Mouse (Mus musculus): ENCODE data around the gene Egr2. TPM values are rescaled to one million over a fixed set of nuclear protein-coding genes. Genes with fewer than 3 reads are reported as not detected.

Egr2 gene
- polyA plus RNA-seq, 1 experiment from 2014 or later: not detected

DNA sequence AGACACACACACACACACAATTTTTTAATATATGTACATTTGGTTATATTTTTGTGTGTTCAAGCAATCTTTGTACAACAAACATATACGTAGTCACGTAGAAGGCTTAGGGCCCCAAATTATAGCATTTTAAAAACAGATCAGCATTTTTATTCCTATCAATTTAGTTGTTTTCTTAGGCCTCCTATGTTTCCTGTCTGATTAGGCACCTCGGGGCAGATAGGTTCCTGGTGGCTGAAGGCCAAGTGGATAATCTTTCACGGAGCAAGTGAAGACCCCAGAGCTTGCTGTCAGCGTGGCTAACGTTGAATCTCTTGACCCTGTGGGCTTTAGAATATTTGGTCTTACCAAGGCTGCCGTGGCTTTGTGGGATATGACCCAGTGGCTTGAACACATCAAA, 34.3 kb downstream of the Egr2 start:
- Histone ChIP-seq H3K4me3 (ENCODE audit: low read depth, low read length) (no peak overlapping the region), H3K4me2 (ENCODE audit: low read depth, low read length, severe bottlenecking) (no peak overlapping the region), H3K9me3 (ENCODE audit: control insufficient read depth, low read length) (no peaks in the 10 kb centered on the region), H3K4me1 (replicated peaks; ENCODE audit: control insufficient read depth, insufficient read depth, low read length) (no peaks in the 10 kb centered on the region), H3K9ac (ENCODE audit: low read length) (no peak overlapping the region), H3K27ac (ENCODE audit: low read depth, low read length) (no peak overlapping the region), H3K36me3 (ENCODE audit: control insufficient read depth, insufficient read depth, low read length) (no peaks in the 10 kb centered on the region), H3K27me3 (ENCODE audit: control insufficient read depth, insufficient read depth, low read length) (peaks cover 36% of the 10 kb centered on the region)
- DNase-seq (ENCODE audit: low spot score): no peak
- WGBS: 85% methylated on average over 7 of the region's 7 CpGs
- ATAC-seq (replicated peaks; ENCODE audit: low FRiP score): no peak

DNA sequence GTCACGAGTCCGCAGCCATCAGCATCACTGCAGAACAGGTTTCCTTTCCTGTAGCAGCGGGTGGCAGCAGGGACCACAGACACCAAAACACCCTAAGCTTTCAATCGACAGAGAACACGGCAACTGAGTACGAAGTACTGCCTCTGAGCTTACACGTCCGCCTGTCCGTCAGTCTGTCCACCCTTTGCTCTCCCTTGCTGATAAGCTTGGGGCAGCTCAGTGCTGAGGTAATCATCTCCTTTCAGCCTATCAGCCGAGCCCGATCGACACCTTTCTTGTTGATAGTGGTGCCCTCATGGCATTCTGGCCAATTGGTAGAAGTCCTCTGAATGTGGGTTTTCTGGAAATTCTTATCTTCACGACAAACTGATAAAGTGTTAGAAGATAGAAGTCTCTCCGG, 36.2 kb downstream of the Egr2 start:
- Histone ChIP-seq H3K27me3 (ENCODE audit: control insufficient read depth, insufficient read depth, low read length) (peaks cover 27% of the 10 kb centered on the region), H3K36me3 (ENCODE audit: control insufficient read depth, insufficient read depth, low read length) (no peaks in the 10 kb centered on the region), H3K27ac (ENCODE audit: low read depth, low read length) (no peak overlapping the region), H3K9ac (ENCODE audit: low read length) (no peak overlapping the region), H3K4me2 (ENCODE audit: low read depth, low read length, severe bottlenecking) (no peak overlapping the region), H3K4me3 (ENCODE audit: low read depth, low read length) (no peak overlapping the region), H3K9me3 (ENCODE audit: control insufficient read depth, low read length) (no peaks in the 10 kb centered on the region), H3K4me1 (replicated peaks; ENCODE audit: control insufficient read depth, insufficient read depth, low read length) (no peaks in the 10 kb centered on the region)
- ATAC-seq (replicated peaks; ENCODE audit: low FRiP score) (no peak), DNase-seq (ENCODE audit: low spot score) (no peak)
- WGBS: 94% methylated on average over 14 of the region's 14 CpGs

DNA sequence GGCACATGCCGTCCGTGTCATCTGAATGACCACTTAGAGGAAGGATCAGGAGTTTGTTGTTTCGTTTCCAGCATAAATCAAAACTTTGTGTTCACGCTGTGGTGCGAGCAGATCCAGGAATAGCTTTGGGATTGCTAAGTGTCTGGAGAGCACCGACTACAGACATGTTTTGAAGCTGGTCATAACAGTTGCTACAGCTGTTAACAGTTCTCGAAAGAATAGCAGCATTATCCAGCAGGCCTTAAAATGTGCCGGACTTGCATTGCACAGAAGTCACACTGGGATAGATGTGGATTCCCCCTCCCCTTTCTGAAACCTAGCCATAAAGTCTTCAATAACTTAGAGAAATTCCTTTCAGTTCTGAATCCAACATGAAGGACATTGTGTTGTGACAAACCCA, 38.0 kb downstream of the Egr2 start:
- H3K27me3 ChIP-seq (ENCODE audit: control insufficient read depth, insufficient read depth, low read length): peaks cover 15% of the 10 kb centered on the region
- no peak overlapping the region for H3K4me3 ChIP-seq (ENCODE audit: low read depth, low read length)
- no peak for ATAC-seq (replicated peaks; ENCODE audit: low FRiP score)

DNA sequence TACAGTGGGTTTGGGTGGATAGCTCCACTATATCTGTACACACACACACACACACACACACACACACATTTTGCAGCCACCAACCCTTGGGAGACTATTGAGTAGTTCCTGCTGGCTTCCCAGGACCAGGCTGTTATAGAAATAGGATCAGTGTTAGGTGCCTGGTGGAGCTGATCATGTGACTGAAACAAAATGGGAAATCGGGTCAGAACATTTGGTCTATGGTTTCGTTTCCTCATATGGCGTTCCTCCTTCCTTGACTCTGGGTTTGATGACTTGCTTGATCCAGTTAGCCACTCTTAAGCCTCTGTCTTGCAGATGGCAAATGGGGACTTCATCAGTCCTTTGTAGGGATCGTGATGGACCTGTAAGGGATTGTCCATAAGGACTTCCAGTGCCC, 44.6 kb downstream of the Egr2 start:
- WGBS: 89% methylated on average over 4 of the region's 4 CpGs
- no peak overlapping the region for H3K27ac ChIP-seq (ENCODE audit: low read depth, low read length)
- DNase-seq (ENCODE audit: low spot score) (no peak), ATAC-seq (replicated peaks; ENCODE audit: low FRiP score) (no peak)
- H3K9ac ChIP-seq (ENCODE audit: low read length): no peak overlapping the region
- H3K4me1 ChIP-seq (replicated peaks; ENCODE audit: control insufficient read depth, insufficient read depth, low read length): no peaks in the 10 kb centered on the region
- H3K4me3 ChIP-seq (ENCODE audit: low read depth, low read length): no peak overlapping the region
- H3K9me3 ChIP-seq (ENCODE audit: control insufficient read depth, low read length): no peaks in the 10 kb centered on the region
- H3K27me3 ChIP-seq (ENCODE audit: control insufficient read depth, insufficient read depth, low read length): no peaks in the 10 kb centered on the region
- H3K36me3 ChIP-seq (ENCODE audit: control insufficient read depth, insufficient read depth, low read length): no peaks in the 10 kb centered on the region
- H3K4me2 ChIP-seq (ENCODE audit: low read depth, low read length, severe bottlenecking): no peak overlapping the region

More for the DNA sequence above, 38.0 kb downstream of the Egr2 start:
- Histone ChIP-seq H3K27ac (ENCODE audit: low read depth, low read length) (no peak overlapping the region), H3K4me2 (ENCODE audit: low read depth, low read length, severe bottlenecking) (no peak overlapping the region), H3K9me3 (ENCODE audit: control insufficient read depth, low read length) (no peaks in the 10 kb centered on the region), H3K9ac (ENCODE audit: low read length) (no peak overlapping the region), H3K36me3 (ENCODE audit: control insufficient read depth, insufficient read depth, low read length) (no peaks in the 10 kb centered on the region), H3K4me1 (replicated peaks; ENCODE audit: control insufficient read depth, insufficient read depth, low read length) (no peaks in the 10 kb centered on the region)
- 78% methylated on average over 8 of the region's 8 CpGs for WGBS
- DNase-seq (ENCODE audit: low spot score): no peak

DNA sequence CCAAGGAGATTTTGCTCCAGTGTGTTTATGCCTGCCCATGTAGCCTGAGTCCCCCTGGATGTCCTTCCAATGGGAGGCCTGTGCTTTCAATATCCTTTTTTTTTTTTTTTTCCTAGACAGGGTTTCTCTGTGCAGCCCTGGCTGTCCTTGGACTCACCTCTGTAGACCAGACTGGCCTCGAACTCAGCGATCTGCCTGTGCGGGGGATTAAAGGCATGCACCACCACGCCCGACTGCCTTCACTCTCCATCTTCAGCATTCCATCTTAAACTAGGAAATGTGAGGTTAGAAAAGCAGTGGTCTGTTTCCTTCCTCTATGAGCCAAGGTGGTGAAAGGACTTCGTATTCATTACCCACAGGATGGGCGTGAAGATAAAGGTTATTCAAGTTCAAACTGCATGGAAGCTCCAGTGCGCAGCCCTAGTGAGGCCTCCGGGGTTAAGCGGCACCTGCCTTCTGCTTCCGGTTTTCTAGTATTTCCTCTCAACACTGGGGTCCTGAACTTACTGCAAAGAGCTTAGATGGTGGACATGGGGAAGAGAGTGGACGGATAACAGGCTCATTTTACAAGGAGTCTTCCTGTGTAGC, 46.5 kb downstream of the Egr2 start:
- Histone ChIP-seq H3K4me3 (ENCODE audit: low read depth, low read length) (no peak overlapping the region), H3K9me3 (ENCODE audit: control insufficient read depth, low read length) (no peaks in the 10 kb centered on the region), H3K36me3 (ENCODE audit: control insufficient read depth, insufficient read depth, low read length) (no peaks in the 10 kb centered on the region), H3K9ac (ENCODE audit: low read length) (no peak overlapping the region), H3K4me1 (replicated peaks; ENCODE audit: control insufficient read depth, insufficient read depth, low read length) (no peaks in the 10 kb centered on the region), H3K27me3 (ENCODE audit: control insufficient read depth, insufficient read depth, low read length) (no peaks in the 10 kb centered on the region), H3K4me2 (ENCODE audit: low read depth, low read length, severe bottlenecking) (no peak overlapping the region), H3K27ac (ENCODE audit: low read depth, low read length) (no peak overlapping the region)
- ATAC-seq (replicated peaks; ENCODE audit: low FRiP score) (no peak), DNase-seq (ENCODE audit: low spot score) (no peak)
- WGBS: 84% methylated on average over 12 of the region's 12 CpGs

DNA sequence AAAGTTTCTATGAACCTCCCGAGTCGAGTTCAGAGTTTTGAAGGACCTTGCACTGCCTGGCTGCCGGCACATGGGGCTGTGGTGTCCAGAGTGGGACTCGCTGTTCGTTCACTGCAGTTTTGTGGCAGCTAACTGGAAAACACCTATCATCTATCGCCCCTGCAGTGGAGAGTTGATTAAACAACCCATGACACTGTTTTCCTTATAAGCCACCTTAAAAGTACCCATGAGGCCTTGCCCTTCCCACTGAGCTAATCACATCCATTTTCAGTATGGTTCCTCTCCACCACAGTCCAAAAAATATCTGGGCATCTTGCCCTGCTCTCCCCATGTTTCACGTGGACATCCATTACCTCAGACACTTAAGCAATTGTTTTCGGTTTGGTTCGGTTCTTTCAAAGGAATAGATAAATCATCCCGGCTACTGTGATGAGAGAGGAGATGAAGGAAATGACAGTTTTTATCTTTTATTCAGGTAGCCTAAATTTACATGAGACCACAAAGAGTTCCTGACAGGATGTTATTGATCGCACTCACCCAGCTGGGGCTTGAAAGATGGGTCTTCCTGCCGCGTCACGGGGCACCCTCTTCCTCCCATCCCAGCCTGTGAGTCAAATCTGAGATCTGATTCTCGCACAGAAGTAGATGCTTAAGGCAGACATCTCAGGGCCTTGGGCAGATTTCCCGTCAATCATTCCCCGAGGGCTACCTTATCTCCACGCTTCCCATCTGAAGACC, 50.8 kb downstream of the Egr2 start:
- H3K27ac ChIP-seq (ENCODE audit: low read depth, low read length): no peak overlapping the region
- no peaks in the 10 kb centered on the region for H3K36me3 ChIP-seq (ENCODE audit: control insufficient read depth, insufficient read depth, low read length)
- no peaks in the 10 kb centered on the region for H3K27me3 ChIP-seq (ENCODE audit: control insufficient read depth, insufficient read depth, low read length)
- no peaks in the 10 kb centered on the region for H3K4me1 ChIP-seq (replicated peaks; ENCODE audit: control insufficient read depth, insufficient read depth, low read length)
- WGBS: 92% methylated on average over 18 of the region's 18 CpGs
- no peaks in the 10 kb centered on the region for H3K9me3 ChIP-seq (ENCODE audit: control insufficient read depth, low read length)
- H3K9ac ChIP-seq (ENCODE audit: low read length): no peak overlapping the region
- H3K4me2 ChIP-seq (ENCODE audit: low read depth, low read length, severe bottlenecking): no peak overlapping the region
- no peak for ATAC-seq (replicated peaks; ENCODE audit: low FRiP score)
- no peak for DNase-seq (ENCODE audit: low spot score)
- H3K4me3 ChIP-seq (ENCODE audit: low read depth, low read length): no peak overlapping the region

Other genes with a start within 250 kb of the Egr2 start
- 60.8 and 62.9 TPM in 2 replicates for gene Ado, start 13.5 kb downstream of the Egr2 start, polyA plus RNA-seq (2014; fragmentation: Nextera tagmentation; extraction: Ambion mirVana)

All from forebrain, embryonic 11.5 days (tissue).